Mouse (Mus musculus) macrophage (primary cell): ENCODE measurements around the gene Rpl11. TPM values are rescaled to one million over a fixed set of nuclear protein-coding genes. Genes with fewer than 3 reads are reported as not detected.

Experiments
- H3K27ac ChIP-seq: fragments of 350-480 bp; formaldehyde crosslinking; 2 replicates; pipeline ENCODE4 v1.9.0; 2021
- H3K36me3 ChIP-seq: fragments of 350-480 bp; formaldehyde crosslinking; 2 replicates; pipeline ENCODE4 v1.9.0; 2021; ENCODE audit errors: inconsistent target
- H3K4me3 ChIP-seq: fragments of 350-480 bp; formaldehyde crosslinking; 2 replicates; pipeline ENCODE4 v1.9.0; 2021; ENCODE audit errors: inconsistent target
- H3K79me2 ChIP-seq: fragments of 350-480 bp; formaldehyde crosslinking; 2 replicates; pipeline ENCODE4 v1.9.0; 2021; ENCODE audit errors: inconsistent target
- WGBS: methylation state at CpG from one replicate; pipeline ENCODE4 v1.1.7; 2026; ENCODE audit warnings: inconsistent platforms; ENCODE audit not compliant: missing documents; 5-methylcytosine and 5-hydroxymethylcytosine counted together
- polyA plus RNA-seq: library from polyadenylated mRNA; stranded (reverse); fragments of 250-400 nt; gene quantifications from 3 replicates; pipeline ENCODE4 v1.2.4, GENCODE M21; 2018; ENCODE audit warnings: inconsistent platforms

Gene Rpl11
- polyA plus RNA-seq, 1 experiment from 2014 or later: 697 TPM

DNA sequence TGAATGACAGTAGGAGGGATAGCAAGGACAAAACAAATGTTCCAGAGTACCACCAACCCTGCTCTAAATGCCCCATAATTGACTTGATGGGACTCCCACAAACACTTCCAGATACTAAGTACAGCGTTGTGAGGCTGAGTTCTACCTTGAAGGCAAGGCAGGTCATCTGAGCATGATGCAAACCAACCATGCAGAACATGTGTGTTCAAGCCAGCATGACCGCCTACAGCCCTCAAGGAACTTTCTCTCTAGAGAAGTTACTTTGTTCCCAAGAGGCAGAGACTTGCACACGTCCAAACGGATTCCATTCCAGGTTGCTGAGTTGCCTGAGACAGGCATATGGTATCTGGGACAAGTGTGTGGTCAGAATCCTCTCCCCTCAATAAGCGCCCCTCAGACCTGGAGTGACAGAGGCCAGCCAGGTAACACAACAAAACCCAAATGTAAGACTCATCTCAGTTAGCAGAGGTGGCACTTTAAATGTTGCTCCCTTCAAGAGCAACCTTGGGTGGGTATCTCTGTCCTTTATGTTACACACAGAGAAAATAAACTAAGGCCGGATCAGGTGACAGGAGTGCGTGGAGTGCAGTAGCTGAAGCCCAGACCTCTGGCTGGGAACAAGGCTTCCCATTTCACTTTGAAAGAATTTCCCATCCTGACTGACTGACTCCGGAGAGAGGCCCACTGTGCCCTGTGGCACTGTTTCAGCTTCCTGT is 25.7 kb downstream of the Rpl11 start:
- no peaks in the 10 kb centered on the region for H3K36me3 ChIP-seq
- no peaks in the 10 kb centered on the region for H3K79me2 ChIP-seq
- 63% methylated on average over 8 of the region's 8 CpGs for WGBS
- H3K4me3 ChIP-seq: no peak overlapping the region
- H3K27ac ChIP-seq: peak overlapping the region; percentile 87

DNA sequence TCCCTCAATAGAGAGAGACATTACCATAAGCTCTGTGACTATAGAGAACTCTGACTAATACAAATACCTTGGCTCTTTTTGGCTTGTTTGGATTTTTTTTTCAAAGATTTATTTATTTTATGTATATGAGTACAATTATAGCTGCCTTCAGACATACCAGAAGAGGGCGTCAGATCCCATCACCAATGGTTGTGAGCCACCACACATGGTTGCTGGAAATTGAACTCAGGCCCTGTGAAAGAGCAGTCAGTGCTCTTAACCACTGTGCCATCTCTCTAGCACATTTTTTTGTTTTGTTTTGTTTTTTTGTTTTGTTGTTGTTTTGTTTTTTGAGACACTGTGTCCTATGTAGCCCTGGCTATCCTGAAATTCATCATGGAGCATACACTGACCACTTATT is 27.9 kb downstream of the Rpl11 start:
- H3K36me3 ChIP-seq: no peaks in the 10 kb centered on the region
- H3K27ac ChIP-seq: no peak overlapping the region
- 100% methylated on average over 1 of the region's 1 CpGs for WGBS
- no peak overlapping the region for H3K4me3 ChIP-seq
- peaks cover 8% of the 10 kb centered on the region for H3K79me2 ChIP-seq

DNA sequence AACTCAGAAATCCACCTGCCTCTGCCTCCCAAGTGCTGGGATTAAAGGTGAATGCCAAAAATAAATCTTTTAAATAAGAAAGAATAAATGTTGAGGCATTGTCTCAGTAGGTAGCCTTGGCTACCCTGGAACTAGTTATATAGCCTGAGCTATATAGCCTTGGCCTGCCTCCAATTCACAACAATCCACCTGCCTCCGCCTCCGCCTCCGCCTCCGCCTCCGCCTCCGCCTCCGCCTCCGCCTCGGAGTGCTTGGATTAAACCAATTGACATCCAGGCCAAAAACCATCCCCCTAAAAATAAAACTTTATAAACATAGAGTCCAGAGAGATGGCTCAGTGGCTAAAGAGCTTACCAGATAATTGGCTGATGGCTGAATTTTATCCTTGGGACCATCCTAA is 30.3 kb downstream of the Rpl11 start:
- no peak overlapping the region for H3K27ac ChIP-seq
- WGBS: 95% methylated on average over 9 of the region's 9 CpGs

GRCm38 (mm10) chr4:136021549-136022047 is 31.6 kb downstream of the Rpl11 start, which contains the start of gene Eloa:
Eloa (minus strand) TSS chr4:136021763.
- Histone ChIP-seq H3K27ac (peak within 1 kb of the TSS; percentile 83), H3K4me3 (peak within 1 kb of the TSS; percentile 89), H3K79me2 (peaks cover 46% of the 10 kb centered on the region), H3K36me3 (no peaks in the 10 kb centered on the region)
- WGBS: 2% methylated on average over 40 of the region's 48 CpGs

More for the DNA sequence above, 30.3 kb downstream of the Rpl11 start:
- peaks cover 32% of the 10 kb centered on the region for H3K79me2 ChIP-seq
- no peak overlapping the region for H3K4me3 ChIP-seq
- H3K36me3 ChIP-seq: no peaks in the 10 kb centered on the region

DNA sequence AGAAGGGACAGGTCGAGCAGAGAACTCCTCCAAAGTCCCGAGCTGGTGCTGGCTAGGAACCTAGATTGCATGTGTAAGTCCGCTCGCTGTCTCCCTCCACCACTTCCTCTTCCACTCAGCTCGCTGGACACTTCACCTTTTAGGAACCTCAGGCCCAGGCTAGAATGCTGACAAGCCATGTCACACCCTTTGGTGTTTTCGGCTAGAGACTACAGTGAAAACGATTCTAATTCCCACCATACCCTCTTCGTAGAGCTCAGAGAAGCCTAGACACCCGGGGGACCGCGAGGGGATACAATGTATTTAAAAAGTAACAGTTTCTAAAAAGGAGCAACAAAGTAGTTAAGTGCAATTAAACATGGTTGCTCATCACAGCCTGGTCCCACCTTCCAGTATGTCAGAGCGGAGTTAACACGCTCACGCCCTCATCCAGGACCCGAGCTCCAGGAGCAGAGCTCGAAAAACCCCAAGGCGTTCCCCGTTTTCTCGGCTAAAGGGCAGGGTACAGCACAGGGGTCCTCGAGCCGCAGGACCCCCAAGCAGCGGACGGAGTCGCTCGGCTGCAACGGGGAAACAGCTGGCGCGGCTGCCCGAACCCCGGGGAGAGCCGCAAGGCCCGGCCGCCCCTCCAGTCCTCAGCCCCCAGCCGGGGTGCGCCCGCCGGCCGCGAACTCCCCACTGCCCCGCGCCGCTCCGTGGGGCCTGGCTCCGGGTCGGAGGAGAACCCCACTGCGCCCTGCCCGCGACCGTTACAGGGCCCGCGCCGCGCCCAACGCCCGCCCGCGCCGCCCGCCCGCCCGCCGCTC is 32.3 kb downstream of the Rpl11 start:
- peak overlapping the region; percentile 89 for H3K4me3 ChIP-seq
- H3K36me3 ChIP-seq: no peaks in the 10 kb centered on the region
- H3K79me2 ChIP-seq: peaks cover 52% of the 10 kb centered on the region
- under 1% methylated on average over 55 of the region's 62 CpGs for WGBS
- H3K27ac ChIP-seq: peak overlapping the region; percentile 83

DNA sequence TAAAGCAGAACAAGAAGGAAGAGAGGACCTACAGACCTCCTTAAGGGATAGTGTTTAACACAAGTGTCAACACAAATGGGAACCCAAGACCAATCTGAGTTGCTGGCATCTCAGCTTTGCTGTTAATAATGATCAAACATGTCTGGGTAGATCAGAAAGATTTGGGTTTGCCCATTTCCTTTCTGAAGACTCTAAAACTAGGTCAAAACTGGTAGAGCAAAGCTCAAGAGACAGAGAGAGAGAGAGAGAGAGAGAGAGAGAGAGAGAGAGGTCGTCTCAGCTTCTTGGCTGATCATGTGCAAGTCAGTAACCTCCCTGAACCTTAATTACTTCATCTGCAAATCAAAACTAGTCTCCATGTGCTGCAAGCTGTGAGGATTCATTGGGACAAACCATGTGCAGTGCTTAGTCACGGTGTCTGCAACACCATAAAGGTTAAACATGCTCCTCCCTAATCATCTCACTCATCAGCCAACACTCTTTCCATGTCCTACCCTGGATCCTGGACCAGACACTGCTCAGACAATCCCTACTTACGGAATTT is 37.1 kb downstream of the Rpl11 start:
- Histone ChIP-seq H3K4me3 (no peak overlapping the region), H3K79me2 (peaks cover 100% of the 10 kb centered on the region), H3K36me3 (peaks cover 32% of the 10 kb centered on the region), H3K27ac (no peak overlapping the region)
- 89% methylated on average over 3 of the region's 3 CpGs for WGBS

GRCm38 (mm10) chr4:136010586-136010985 is 42.6 kb downstream of the Rpl11 start:
- 92% methylated on average over 4 of the region's 4 CpGs for WGBS
- Histone ChIP-seq H3K79me2 (peaks cover 61% of the 10 kb centered on the region), H3K36me3 (peaks cover 81% of the 10 kb centered on the region), H3K27ac (no peak overlapping the region), H3K4me3 (no peak overlapping the region)

DNA sequence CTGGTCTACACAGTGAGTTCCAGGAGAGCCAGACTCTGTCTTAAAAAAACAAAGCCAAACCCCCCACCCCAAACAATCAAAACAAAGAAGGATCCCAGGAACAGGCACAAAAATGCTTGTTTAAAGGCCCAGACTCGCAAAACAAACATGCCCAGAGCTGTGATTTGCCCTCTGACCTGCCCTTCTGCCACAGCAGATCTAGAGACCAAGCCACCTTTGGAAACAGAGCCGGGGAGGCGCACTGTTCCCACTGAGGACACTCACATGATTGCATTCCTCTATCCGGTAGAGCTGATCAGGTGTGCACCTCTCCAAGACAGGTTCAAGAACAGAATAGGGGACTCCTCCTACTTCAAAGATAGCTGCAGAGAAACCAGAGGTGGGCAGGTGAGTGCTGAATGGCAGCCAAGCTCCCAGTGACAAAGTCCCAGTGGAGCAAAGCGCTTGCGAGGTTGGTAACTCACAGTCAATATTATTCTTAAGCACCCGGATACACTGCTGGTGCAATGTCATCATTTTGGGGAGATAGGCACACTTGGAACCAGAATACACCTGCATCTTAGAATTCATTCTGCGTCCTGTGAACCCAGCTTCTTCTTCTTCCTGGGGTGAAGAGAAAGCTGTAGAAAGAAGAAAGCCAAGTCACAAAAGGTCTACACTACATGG is 44.3 kb downstream of the Rpl11 start:
- H3K27ac ChIP-seq: no peak overlapping the region
- peaks cover 89% of the 10 kb centered on the region for H3K36me3 ChIP-seq
- WGBS: 97% methylated on average over 8 of the region's 8 CpGs
- peaks cover 44% of the 10 kb centered on the region for H3K79me2 ChIP-seq
- no peak overlapping the region for H3K4me3 ChIP-seq

DNA sequence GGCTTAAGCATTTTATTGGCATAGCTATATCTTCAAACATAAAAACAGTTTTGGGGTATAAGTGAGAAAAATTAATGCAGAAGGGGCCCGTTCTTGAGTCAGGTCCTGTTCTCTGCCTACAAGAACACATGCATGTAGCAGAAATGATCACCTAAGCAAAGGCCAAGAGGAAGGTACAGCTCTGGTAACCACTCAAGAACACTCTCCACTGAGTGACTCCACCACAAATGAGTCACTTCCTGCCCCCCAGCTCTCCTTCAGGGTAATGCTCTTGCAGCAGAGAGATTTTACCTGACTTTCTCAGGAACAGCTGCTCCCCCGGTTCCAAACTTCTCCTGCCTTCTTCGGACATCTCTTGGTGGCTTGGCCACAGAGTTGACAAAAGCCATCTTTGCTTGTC is 46.4 kb downstream of the Rpl11 start:
- no peak overlapping the region for H3K4me3 ChIP-seq
- H3K79me2 ChIP-seq: peaks cover 23% of the 10 kb centered on the region; the same call in 1 of the 2 replicates
- no peak overlapping the region for H3K27ac ChIP-seq
- WGBS: 68% methylated on average over 3 of the region's 3 CpGs
- H3K36me3 ChIP-seq: peaks cover 90% of the 10 kb centered on the region

GRCm38 (mm10) chr4:136004921-136005320 is 48.3 kb downstream of the Rpl11 start:
- 91% methylated on average over 1 of the region's 2 CpGs for WGBS

GRCm38 (mm10) chr4:136004107-136004675 is 49.0 kb downstream of the Rpl11 start:
- WGBS: 80% methylated on average over 4 of the region's 5 CpGs
- Histone ChIP-seq H3K79me2 (no peaks in the 10 kb centered on the region), H3K4me3 (no peak overlapping the region), H3K27ac (no peak overlapping the region), H3K36me3 (peaks cover 64% of the 10 kb centered on the region)

More at GRCm38 (mm10) chr4:136004921-136005320, 48.3 kb downstream of the Rpl11 start:
- peaks cover 71% of the 10 kb centered on the region for H3K36me3 ChIP-seq
- peaks cover 4% of the 10 kb centered on the region; the same call in 1 of the 2 replicates for H3K79me2 ChIP-seq
- H3K27ac ChIP-seq: no peak overlapping the region
- no peak overlapping the region for H3K4me3 ChIP-seq

GRCm38 (mm10) chr4:135995118-135995517 is 58.1 kb downstream of the Rpl11 start:
- Histone ChIP-seq H3K4me3 (no peak overlapping the region), H3K79me2 (no peaks in the 10 kb centered on the region), H3K27ac (no peak overlapping the region), H3K36me3 (no peaks in the 10 kb centered on the region)
- WGBS: 91% methylated on average over 4 of the region's 4 CpGs

- no peak overlapping the region for H3K4me3 ChIP-seq
- 95% methylated on average over 6 of the region's 6 CpGs for WGBS
- H3K36me3 ChIP-seq: no peaks in the 10 kb centered on the region
- no peak overlapping the region for H3K27ac ChIP-seq
- H3K79me2 ChIP-seq: no peaks in the 10 kb centered on the region
Observed at GRCm38 (mm10) chr4:135993941-135994340, 59.3 kb downstream of the Rpl11 start.

DNA sequence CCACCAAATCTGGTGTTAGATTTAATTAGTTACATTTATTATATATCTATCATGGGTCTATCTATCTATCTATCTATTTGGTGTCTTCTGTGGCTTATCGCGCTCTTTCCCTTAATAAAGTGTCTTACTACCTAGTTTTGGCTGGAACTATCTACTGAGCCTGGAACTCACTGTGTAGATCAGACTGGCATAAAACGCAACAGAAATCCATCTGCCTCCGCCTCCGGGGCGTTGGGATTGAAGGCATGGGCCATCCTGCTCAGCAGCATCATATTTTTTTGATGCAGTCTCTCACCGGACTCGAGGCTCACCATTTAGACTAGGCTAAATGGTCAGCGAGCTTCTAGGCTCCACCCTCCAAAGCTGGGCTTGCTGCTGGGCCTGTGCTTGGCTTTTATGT is 65.5 kb downstream of the Rpl11 start:
- Histone ChIP-seq H3K4me3 (peak overlapping the region; percentile 45; the same call in 1 of the 2 replicates), H3K27ac (peak overlapping the region; percentile 60; the same call in 1 of the 2 replicates), H3K79me2 (peaks cover 13% of the 10 kb centered on the region; the same call in 1 of the 2 replicates), H3K36me3 (no peaks in the 10 kb centered on the region)
- 88% methylated on average over 9 of the region's 9 CpGs for WGBS
